In genomic region chr6:32377181-32377580, GRCm38 (mm10) we compare ENCODE assay signal across 8 mouse cellular contexts.
A peak's percentile ranks its signal among the peaks of the same experiment; 100 is the strongest.
DNase-seq lines count a peak whose midpoint lies in the region; ATAC-seq and TF ChIP-seq lines count a peak whose summit lies in the region.

No protein-coding gene starts in this region.

- intact Hi-C loops in heart, postnatal 36 days (cut with DNase I) = loop anchor here (5.0 kb wide), 1 partner anchor 210 kb away; the partner anchor contains the start of gene Plxna4

- no peak for ATAC-seq in forebrain, embryonic 13.5 days
- ATAC-seq in forebrain, embryonic 12.5 days (ENCODE audit: low FRiP score) = no peak
- peak; percentile 41; the same call in 1 of the 2 replicates for ATAC-seq in embryonic facial prominence, embryonic 15.5 days (ENCODE audit: insufficient number of reproducible peaks, low FRiP score, low TSS enrichment, low read depth)
- ATAC-seq in lung, postnatal 0 days = peak; percentile 30

- H3K36me3 ChIP-seq in forebrain, embryonic 13.5 days (ENCODE audit: poor library complexity, severe bottlenecking) = no peaks in the 10 kb centered on the region
- no peaks in the 10 kb centered on the region for H3K36me3 ChIP-seq in forebrain, embryonic 12.5 days (replicated peaks)
- H3K36me3 ChIP-seq in embryonic facial prominence, embryonic 15.5 days = no peaks in the 10 kb centered on the region
- H3K36me3 ChIP-seq in lung, postnatal 0 days (ENCODE audit: insufficient read depth, low read length) = no peaks in the 10 kb centered on the region

- H3K4me1 ChIP-seq in forebrain, embryonic 13.5 days = peaks cover 30% of the 10 kb centered on the region
- peaks cover 10% of the 10 kb centered on the region for H3K4me1 ChIP-seq in forebrain, embryonic 12.5 days
- peaks cover 20% of the 10 kb centered on the region for H3K4me1 ChIP-seq in embryonic facial prominence, embryonic 15.5 days
- H3K4me1 ChIP-seq in lung, postnatal 0 days (ENCODE audit: insufficient read depth, low read depth, low read length) = no peaks in the 10 kb centered on the region

- H3K9me3 ChIP-seq in forebrain, embryonic 13.5 days (replicated peaks) = no peaks in the 10 kb centered on the region
- H3K9me3 ChIP-seq in forebrain, embryonic 12.5 days = no peaks in the 10 kb centered on the region
- H3K9me3 ChIP-seq in embryonic facial prominence, embryonic 15.5 days (replicated peaks) = no peaks in the 10 kb centered on the region
- no peaks in the 10 kb centered on the region for H3K9me3 ChIP-seq in lung, postnatal 0 days (ENCODE audit: low read length)

- H3K4me3 ChIP-seq in forebrain, embryonic 13.5 days = no peak overlapping the region
- no peak overlapping the region for H3K4me3 ChIP-seq in forebrain, embryonic 12.5 days (replicated peaks)
- H3K4me3 ChIP-seq in embryonic facial prominence, embryonic 15.5 days (replicated peaks) = no peak overlapping the region
- no peak overlapping the region for H3K4me3 ChIP-seq in lung, postnatal 0 days (ENCODE audit: low read depth, low read length)

- no peak overlapping the region for H3K4me2 ChIP-seq in forebrain, embryonic 13.5 days
- no peak overlapping the region for H3K4me2 ChIP-seq in forebrain, embryonic 12.5 days
- 0 out of 2 replicates have a peak overlapping the region, but pooled peaks have one; percentile 19 for H3K4me2 ChIP-seq in embryonic facial prominence, embryonic 15.5 days (replicated peaks)
- no peak overlapping the region for H3K4me2 ChIP-seq in lung, postnatal 0 days (replicated peaks; ENCODE audit: low read depth, low read length)

- no peak overlapping the region for H3K9ac ChIP-seq in forebrain, embryonic 13.5 days
- no peak overlapping the region for H3K9ac ChIP-seq in forebrain, embryonic 12.5 days
- H3K9ac ChIP-seq in embryonic facial prominence, embryonic 15.5 days = no peak overlapping the region
- no peak overlapping the region for H3K9ac ChIP-seq in lung, postnatal 0 days (replicated peaks; ENCODE audit: low read depth)

- DNase-seq in NIH3T3 (ENCODE audit: low read depth) = peak; percentile 47
- DNase-seq in heart, postnatal 36 days = peak; percentile 63
- no peak for DNase-seq in lung, postnatal 0 days (ENCODE audit: low spot score)
- no peak for DNase-seq in spleen, adult 12 weeks (ENCODE audit: low spot score)
- DNase-seq in thymus, postnatal 0 days (ENCODE audit: low spot score) = no peak

- H3K27me3 ChIP-seq in forebrain, embryonic 13.5 days = no peaks in the 10 kb centered on the region
- 0 out of 2 replicates have a peak, but pooled peaks cover 4% of the 10 kb centered on the region for H3K27me3 ChIP-seq in forebrain, embryonic 12.5 days
- 0 out of 2 replicates have a peak, but pooled peaks cover 3% of the 10 kb centered on the region for H3K27me3 ChIP-seq in embryonic facial prominence, embryonic 15.5 days
- no peaks in the 10 kb centered on the region for H3K27me3 ChIP-seq in lung, postnatal 0 days (replicated peaks; ENCODE audit: insufficient read depth, low read length)

- TF ChIP-seq EP300 in lung, postnatal 0 days (IDR thresholded peaks at IDR 0.05) = no peak

- peak overlapping the region; percentile 37; the same call in 1 of the 2 replicates for H3K27ac ChIP-seq in forebrain, embryonic 13.5 days
- no peak overlapping the region for H3K27ac ChIP-seq in forebrain, embryonic 12.5 days
- H3K27ac ChIP-seq in embryonic facial prominence, embryonic 15.5 days (replicated peaks) = no peak overlapping the region
- H3K27ac ChIP-seq in lung, postnatal 0 days (ENCODE audit: low read length) = no peak overlapping the region

- WGBS in forebrain, embryonic 13.5 days = 66% methylated on average over 8 of the region's 8 CpGs
- 79% methylated on average over 8 of the region's 8 CpGs for WGBS in forebrain, embryonic 12.5 days
- WGBS in embryonic facial prominence, embryonic 15.5 days = 38% methylated on average over 8 of the region's 8 CpGs
- 59% methylated on average over 8 of the region's 8 CpGs for WGBS in lung, postnatal 0 days

- no peak for TF ChIP-seq CTCF in lung, postnatal 0 days (IDR thresholded peaks at IDR 0.05)

Comparison
In these comparisons a context has a peak if more than half of its experiments do, and no peak if none do; other contexts are left out.
1. ATAC-seq: peak in embryonic facial prominence, embryonic 15.5 days (single experiment) and lung, postnatal 0 days (single experiment); none in forebrain, embryonic 13.5 days (single experiment) and forebrain, embryonic 12.5 days (single experiment).
2. DNase-seq: peak in NIH3T3 (single experiment) and heart, postnatal 36 days (2 of 2); none in lung, postnatal 0 days (single experiment), spleen, adult 12 weeks (single experiment) and thymus, postnatal 0 days (single experiment).